Mouse (Mus musculus): ENCODE results near the gene Sh2b2.

GRCm38 (mm10) chr5:136285106-136285505 lies 38.8 kb upstream of the Sh2b2 start:
- TF ChIP-seq CTCF (IDR thresholded peaks at IDR 0.05; ENCODE audit: low read depth, low read length) (no peak), POLR2A (IDR thresholded peaks at IDR 0.05; ENCODE audit: borderline replicate concordance, low read depth, low read length) (no peak)

All from bone marrow macrophage, adult 2 months (primary cell).